Mouse (Mus musculus) G1E-ER4 (cell line): ENCODE data around the gene Tstd1. TPM values are rescaled to one million over a fixed set of nuclear protein-coding genes. Genes with fewer than 3 reads are reported as not detected.

Experiments
- GATA1 ChIP-seq: IDR thresholded peaks from one replicate; pipeline ENCODE4 v1.8.0; 2012; ENCODE audit warnings: low read length, inconsistent platforms
- polyA plus RNA-seq: library from polyadenylated mRNA; stranded (reverse); fragments of >175 nt; gene quantifications from 2 replicates; pipeline ENCODE4 v1.2.3, GENCODE M21; 2012

Tstd1 gene
- polyA plus RNA-seq, 1 experiment: not detected

GRCm38 (mm10) chr1:171439072-171439471 is 20.4 kb downstream of the Tstd1 start:
- TF ChIP-seq GATA1: no peak

GRCm38 (mm10) chr1:171440025-171440725 is 21.5 kb downstream of the Tstd1 start:
- no peak for TF ChIP-seq GATA1

- TF ChIP-seq GATA1: no peak
Observed at GRCm38 (mm10) chr1:171441466-171442412, 23.1 kb downstream of the Tstd1 start.

GRCm38 (mm10) chr1:171442413-171442760 is 23.7 kb downstream of the Tstd1 start:
- TF ChIP-seq GATA1: no peak

GRCm38 (mm10) chr1:171445050-171445449 is 26.4 kb downstream of the Tstd1 start:
- TF ChIP-seq GATA1: no peak

- no peak for TF ChIP-seq GATA1
Observed at GRCm38 (mm10) chr1:171446854-171447253, 28.2 kb downstream of the Tstd1 start.

GRCm38 (mm10) chr1:171447692-171448091 is 29.0 kb downstream of the Tstd1 start:
- TF ChIP-seq GATA1: no peak

- no peak for TF ChIP-seq GATA1
Observed at GRCm38 (mm10) chr1:171450062-171450461, 31.4 kb downstream of the Tstd1 start.

- no peak for TF ChIP-seq GATA1
Observed at GRCm38 (mm10) chr1:171451001-171451400, 32.3 kb downstream of the Tstd1 start.

- no peak for TF ChIP-seq GATA1
Observed at GRCm38 (mm10) chr1:171452522-171452921, 33.9 kb downstream of the Tstd1 start.

- no peak for TF ChIP-seq GATA1
Observed at GRCm38 (mm10) chr1:171452923-171453322, 34.3 kb downstream of the Tstd1 start.

GRCm38 (mm10) chr1:171454926-171455325 is 36.3 kb downstream of the Tstd1 start:
- no peak for TF ChIP-seq GATA1

- no peak for TF ChIP-seq GATA1
Observed at GRCm38 (mm10) chr1:171457568-171457967, 38.9 kb downstream of the Tstd1 start.

GRCm38 (mm10) chr1:171459791-171460190 is 41.1 kb downstream of the Tstd1 start:
- TF ChIP-seq GATA1: no peak

GRCm38 (mm10) chr1:171460551-171461503 is 42.2 kb downstream of the Tstd1 start:
- no peak for TF ChIP-seq GATA1
